Comparison of ENCODE assay signal across 8 mouse cellular contexts in the genomic region with DNA sequence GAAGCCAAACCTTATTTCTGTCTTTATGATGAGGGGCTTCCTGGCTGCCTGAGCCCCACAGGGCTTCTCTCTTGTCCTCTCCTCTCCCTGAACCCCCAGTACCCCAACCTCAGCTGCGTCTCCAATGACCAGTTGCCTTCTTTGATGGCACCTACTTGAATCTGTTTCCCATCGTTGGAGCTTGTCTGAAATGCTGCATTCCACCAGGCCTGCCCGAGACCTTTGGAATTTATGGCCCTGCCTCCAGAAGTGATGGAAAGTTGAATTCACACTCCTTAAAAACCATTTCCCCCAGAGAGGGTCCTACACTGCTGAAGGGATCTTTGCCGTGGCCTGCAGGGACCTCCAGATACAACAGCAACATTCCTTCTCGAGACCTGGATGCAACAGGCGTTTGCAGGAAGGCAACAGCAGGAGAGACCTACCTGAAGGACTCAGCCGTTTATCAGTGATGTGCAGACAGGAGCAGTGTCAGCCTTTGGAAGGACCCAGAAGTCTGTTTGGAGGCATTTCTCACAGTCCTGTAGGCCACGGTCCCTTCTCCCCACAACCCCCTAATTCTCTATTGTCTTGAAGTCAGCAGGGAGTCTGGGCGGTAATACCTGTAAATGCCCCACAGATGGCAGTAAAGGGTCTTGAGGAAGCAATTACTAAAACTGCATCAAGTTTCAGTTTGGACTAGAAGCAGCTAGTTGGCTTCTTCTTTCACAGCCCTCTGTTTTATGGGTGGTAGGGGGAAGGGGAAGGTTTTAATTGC. TPM values are rescaled to one million over a fixed set of nuclear protein-coding genes. Genes with fewer than 3 reads are reported as not detected.
A peak's percentile ranks its signal among the peaks of the same experiment; 100 is the strongest.
DNase-seq lines count a peak whose midpoint lies in the region; ATAC-seq and TF ChIP-seq lines count a peak whose summit lies in the region.

No protein-coding gene starts in this region.

- peak; percentile 85 for TF ChIP-seq CTCF in layer of hippocampus, adult 2 months (conservative IDR thresholded peaks at IDR 0.05)

- H3K27me3 ChIP-seq in forebrain, embryonic 14.5 days (replicated peaks; ENCODE audit: control insufficient read depth, insufficient read depth, low read length), result no peaks in the 10 kb centered on the region
- no peaks in the 10 kb centered on the region for H3K27me3 ChIP-seq in forebrain, embryonic 16.5 days (replicated peaks; ENCODE audit: control insufficient read depth, insufficient read depth, low read length)
- H3K27me3 ChIP-seq in heart, embryonic 11.5 days (ENCODE audit: control insufficient read depth, insufficient read depth, low read length), result no peaks in the 10 kb centered on the region

- no peak for ATAC-seq in forebrain, embryonic 14.5 days
- no peak for ATAC-seq in forebrain, embryonic 16.5 days
- ATAC-seq in CD4-positive, CD25-positive, alpha-beta regulatory T cell, adult 4 months, result peak; percentile 99
- no peak for ATAC-seq in heart, embryonic 11.5 days (replicated peaks; ENCODE audit: insufficient number of reproducible peaks, low FRiP score, low TSS enrichment)

- H3K36me3 ChIP-seq in forebrain, embryonic 14.5 days (ENCODE audit: control insufficient read depth, insufficient read depth, low read length), result no peaks in the 10 kb centered on the region
- H3K36me3 ChIP-seq in forebrain, embryonic 16.5 days (ENCODE audit: control insufficient read depth, insufficient read depth), result no peaks in the 10 kb centered on the region
- H3K36me3 ChIP-seq in heart, embryonic 11.5 days (ENCODE audit: control insufficient read depth, insufficient read depth, low read length), result no peaks in the 10 kb centered on the region

- no peak overlapping the region for H3K9ac ChIP-seq in forebrain, embryonic 14.5 days (ENCODE audit: low read length)
- no peak overlapping the region for H3K9ac ChIP-seq in forebrain, embryonic 16.5 days (replicated peaks; ENCODE audit: low read depth, low read length)
- H3K9ac ChIP-seq in heart, embryonic 11.5 days (ENCODE audit: low read depth, low read length), result 0 out of 2 replicates have a peak overlapping the region, but pooled peaks have one; percentile 34

- H3K4me3 ChIP-seq in forebrain, embryonic 14.5 days (ENCODE audit: low read depth, low read length), result no peak overlapping the region
- H3K4me3 ChIP-seq in forebrain, embryonic 16.5 days (replicated peaks; ENCODE audit: low read length), result no peak overlapping the region
- no peak overlapping the region for H3K4me3 ChIP-seq in heart, embryonic 11.5 days (ENCODE audit: low read depth, low read length)
- no peak overlapping the region for H3K4me3 ChIP-seq in layer of hippocampus, adult 2 months

- H3K4me2 ChIP-seq in forebrain, embryonic 14.5 days (ENCODE audit: low read length), result no peak overlapping the region
- no peak overlapping the region for H3K4me2 ChIP-seq in forebrain, embryonic 16.5 days (ENCODE audit: low read length)
- H3K4me2 ChIP-seq in heart, embryonic 11.5 days, result peak overlapping the region; percentile 12

- 44% methylated on average over 9 of the region's 9 CpGs for WGBS in forebrain, embryonic 14.5 days
- WGBS in forebrain, embryonic 16.5 days, result 52% methylated on average over 9 of the region's 9 CpGs
- 29% methylated on average over 9 of the region's 9 CpGs for WGBS in heart, embryonic 11.5 days (ENCODE audit: insufficient replicate concordance)

- no peaks in the 10 kb centered on the region for H3K9me3 ChIP-seq in forebrain, embryonic 14.5 days (replicated peaks; ENCODE audit: control insufficient read depth, low read length)
- H3K9me3 ChIP-seq in forebrain, embryonic 16.5 days (ENCODE audit: control insufficient read depth, low read length), result no peaks in the 10 kb centered on the region
- no peaks in the 10 kb centered on the region for H3K9me3 ChIP-seq in heart, embryonic 11.5 days (replicated peaks; ENCODE audit: control insufficient read depth, low read length)

- H3K27ac ChIP-seq in forebrain, embryonic 14.5 days (ENCODE audit: low read depth, low read length), result no peak overlapping the region
- no peak overlapping the region for H3K27ac ChIP-seq in forebrain, embryonic 16.5 days (ENCODE audit: low read length)
- H3K27ac ChIP-seq in heart, embryonic 11.5 days (ENCODE audit: low read depth, low read length), result no peak overlapping the region
- H3K27ac ChIP-seq in layer of hippocampus, adult 2 months, result no peak overlapping the region

- H3K4me1 ChIP-seq in forebrain, embryonic 14.5 days (ENCODE audit: control insufficient read depth, insufficient read depth, low read length), result no peaks in the 10 kb centered on the region
- H3K4me1 ChIP-seq in forebrain, embryonic 16.5 days (replicated peaks; ENCODE audit: control insufficient read depth, insufficient read depth, low read length), result peaks cover 3% of the 10 kb centered on the region; the same call in 1 of the 2 replicates
- H3K4me1 ChIP-seq in heart, embryonic 11.5 days (ENCODE audit: control insufficient read depth, insufficient read depth, low read length), result no peaks in the 10 kb centered on the region

- peak; percentile 84 for DNase-seq in forebrain, embryonic 14.5 days (ENCODE audit: low spot score)
- DNase-seq in c-Kit-positive CD71-positive TER-119-negative erythroid progenitor cells, embryonic 14.5 days (ENCODE audit: low read depth), result peak; percentile 55
- DNase-seq in layer of hippocampus, adult 2 months (ENCODE audit: low spot score in 2 of 2), result peak; percentile 43 to 44
- DNase-seq in lung, postnatal 25 days (ENCODE audit: low spot score), result peak; percentile 61
- peak; percentile 22 for DNase-seq in spleen, adult 12 weeks (ENCODE audit: low spot score)

RNA-seq across cellular contexts. Expression of a gene that starts 20.3 kb away (rescaled TPM):
- 41.6 and 44.1 TPM in 2 replicates for polyA plus RNA-seq in forebrain, embryonic 14.5 days (2014; fragmentation: Nextera tagmentation; extraction: Ambion mirVana)
- 33.1 and 43.8 TPM in 2 replicates for polyA plus RNA-seq in forebrain, embryonic 16.5 days (2015; fragmentation: Nextera tagmentation; extraction: Ambion mirVana)
- polyA plus RNA-seq in CD4-positive, CD25-positive, alpha-beta regulatory T cell, adult 4 months (2017; shearing (Covaris generic)), result 10 to 100 TPM; 56.9 to 77.4 TPM
- polyA plus RNA-seq in heart, embryonic 11.5 days (2014; fragmentation: Nextera tagmentation; extraction: Ambion mirVana), result 30.4 and 38.9 TPM in 2 replicates
- 10 to 100 TPM; 15.0 to 16.1 TPM for total RNA-seq in layer of hippocampus, adult 2 months (2021)

RNA-seq across cellular contexts. Expression of a gene that starts 45.2 kb away (rescaled TPM):
- 0.27 and 0.52 TPM in 2 replicates for polyA plus RNA-seq in forebrain, embryonic 14.5 days (2014; fragmentation: Nextera tagmentation; extraction: Ambion mirVana)
- polyA plus RNA-seq in forebrain, embryonic 16.5 days (2015; fragmentation: Nextera tagmentation; extraction: Ambion mirVana), result 0.21 and 0.23 TPM in 2 replicates
- 1 to 10 TPM; 3.9 to 4.5 TPM for polyA plus RNA-seq in CD4-positive, CD25-positive, alpha-beta regulatory T cell, adult 4 months (2017; shearing (Covaris generic))
- 0.27 and 0.31 TPM in 2 replicates for polyA plus RNA-seq in heart, embryonic 11.5 days (2014; fragmentation: Nextera tagmentation; extraction: Ambion mirVana)
- under 1 TPM; 0.49 to 0.61 TPM for total RNA-seq in layer of hippocampus, adult 2 months (2021)

RNA-seq across cellular contexts. Expression of a gene that starts 45.8 kb away (rescaled TPM):
- 85.4 and 102 TPM in 2 replicates for polyA plus RNA-seq in forebrain, embryonic 14.5 days (2014; fragmentation: Nextera tagmentation; extraction: Ambion mirVana)
- 76.7 and 80.7 TPM in 2 replicates for polyA plus RNA-seq in forebrain, embryonic 16.5 days (2015; fragmentation: Nextera tagmentation; extraction: Ambion mirVana)
- 100 to 1,000 TPM; 129 to 132 TPM for polyA plus RNA-seq in CD4-positive, CD25-positive, alpha-beta regulatory T cell, adult 4 months (2017; shearing (Covaris generic))
- 110 and 114 TPM in 2 replicates for polyA plus RNA-seq in heart, embryonic 11.5 days (2014; fragmentation: Nextera tagmentation; extraction: Ambion mirVana)
- 10 to 100 TPM; 55.6 to 59.0 TPM for total RNA-seq in layer of hippocampus, adult 2 months (2021)

Comparison
In these comparisons a context has a peak if more than half of its experiments do, and no peak if none do; other contexts are left out.
1. DNase-seq: peak in every context shown above with its lines; median percentile 84 in forebrain, embryonic 14.5 days; 61 in lung, postnatal 25 days; 55 in c-Kit-positive CD71-positive TER-119-negative erythroid progenitor cells, embryonic 14.5 days; 44 in layer of hippocampus, adult 2 months; 22 in spleen, adult 12 weeks.